Mouse (Mus musculus) stomach, adult 2 months (tissue): ENCODE measurements around the gene Olfr984. TPM values are rescaled to one million over a fixed set of nuclear protein-coding genes. Genes with fewer than 3 reads are reported as not detected.

Experiments used
- polyA plus RNA-seq: library from polyadenylated mRNA; depleted of rRNA; stranded (reverse); fragments of >200 nt; gene quantifications from 2 replicates; pipeline ENCODE4 v1.2.3, GENCODE M21; 2012; rRNA removed

Gene Olfr984
- polyA plus RNA-seq = not detected in 2 replicates

GRCm38 (mm10) chr9:40114106-40114505, at the start of gene Olfr984:
Olfr984 (minus strand) TSS chr9:40114206.

GRCm38 (mm10) chr9:40130084-40130483, 16.1 kb upstream of the Olfr984 start, which contains the start of gene Olfr985:
Olfr985 (minus strand) TSS chr9:40130184.

GRCm38 (mm10) chr9:40093495-40093894, 20.5 kb downstream of the Olfr984 start, which contains the start of gene Olfr983:
Olfr983 (minus strand) TSS chr9:40093595.

GRCm38 (mm10) chr9:40073529-40073928, 40.5 kb downstream of the Olfr984 start, which contains the start of gene Olfr982:
Olfr982 (plus strand) TSS chr9:40073829.

Other genes with a start within 250 kb of the Olfr984 start
- not detected in 2 replicates for gene Olfr972, start 247.8 kb downstream of the Olfr984 start, polyA plus RNA-seq
- not detected in 2 replicates for gene Olfr229, start 206.9 kb downstream of the Olfr984 start, polyA plus RNA-seq
- gene Olfr974, start 176.7 kb downstream of the Olfr984 start, polyA plus RNA-seq = not detected in 2 replicates
- 0.04 TPM in 1 of 2 replicates, not detected in the other for gene Olfr975, start 162.2 kb downstream of the Olfr984 start, polyA plus RNA-seq
- gene Olfr976, start 153.1 kb downstream of the Olfr984 start, polyA plus RNA-seq = not detected in 2 replicates
- not detected in 2 replicates for gene Olfr978, start 122.1 kb downstream of the Olfr984 start, polyA plus RNA-seq
- not detected in 2 replicates for gene Olfr979, start 110.7 kb downstream of the Olfr984 start, polyA plus RNA-seq
- not detected in 2 replicates for gene Olfr980, start 104.6 kb downstream of the Olfr984 start, polyA plus RNA-seq
- not detected in 2 replicates for gene Olfr981, start 92.7 kb downstream of the Olfr984 start, polyA plus RNA-seq
- not detected in 2 replicates for gene Olfr982, start 40.4 kb downstream of the Olfr984 start, polyA plus RNA-seq
- gene Olfr983, start 20.6 kb downstream of the Olfr984 start, polyA plus RNA-seq = not detected in 2 replicates
- gene Olfr985, start 16.0 kb upstream of the Olfr984 start, polyA plus RNA-seq = not detected in 2 replicates
- gene Tmem225, start 33.9 kb upstream of the Olfr984 start, polyA plus RNA-seq = not detected in 2 replicates
- gene Olfr986, start 66.7 kb upstream of the Olfr984 start, polyA plus RNA-seq = not detected in 2 replicates
- gene Zfp202, start 78.1 kb upstream of the Olfr984 start, polyA plus RNA-seq = 0.09 and 0.30 TPM in 2 replicates
- gene Scn3b, start 155.0 kb upstream of the Olfr984 start, polyA plus RNA-seq = 0.03 and 0.13 TPM in 2 replicates